Mouse (Mus musculus) gonadal fat pad, adult 2 months (tissue): Measurements from ENCODE around the gene Olfr288. TPM values are rescaled to one million over a fixed set of nuclear protein-coding genes. Genes with fewer than 3 reads are reported as not detected.

ENCODE experiments used
- polyA plus RNA-seq: library from polyadenylated mRNA; depleted of rRNA; stranded (reverse); fragments of >200 nt; gene quantifications from 2 replicates; pipeline ENCODE4 v1.2.3, GENCODE M21; 2012; rRNA removed

The Olfr288 gene
- polyA plus RNA-seq, 1 experiment: not detected

Other genes starting within 250 kb of the Olfr288 start
- 83.4 and 110 TPM in 2 replicates for gene Tmem106c, start 231.3 kb downstream of the Olfr288 start, polyA plus RNA-seq
- gene Col2a1, start 190.8 kb downstream of the Olfr288 start, polyA plus RNA-seq: 0.04 and 0.23 TPM in 2 replicates
- 24.0 and 24.4 TPM in 2 replicates for gene Pfkm, start 103.0 kb downstream of the Olfr288 start, polyA plus RNA-seq
- gene Senp1, start 101.8 kb downstream of the Olfr288 start, polyA plus RNA-seq: 10.8 and 13.5 TPM in 2 replicates
- gene Asb8, start 29.9 kb downstream of the Olfr288 start, polyA plus RNA-seq: 39.8 and 46.3 TPM in 2 replicates
- 1.1 and 1.5 TPM in 2 replicates for gene Ccdc184, start 28.4 kb downstream of the Olfr288 start, polyA plus RNA-seq
- not detected in 2 replicates for gene Gm44579, start 25.4 kb upstream of the Olfr288 start, polyA plus RNA-seq
- not detected in 2 replicates for gene Olfr287, start 25.5 kb upstream of the Olfr288 start, polyA plus RNA-seq
- not detected in 2 replicates for gene Olfr286, start 38.9 kb upstream of the Olfr288 start, polyA plus RNA-seq
- gene H1fnt, start 61.8 kb upstream of the Olfr288 start, polyA plus RNA-seq: 1.6 and 2.5 TPM in 2 replicates
- gene Zfp641, start 100.6 kb upstream of the Olfr288 start, polyA plus RNA-seq: 2.5 and 2.7 TPM in 2 replicates
- gene Olfr285, start 121.8 kb upstream of the Olfr288 start, polyA plus RNA-seq: not detected in 2 replicates
- not detected in 2 replicates for gene Olfr284, start 145.4 kb upstream of the Olfr288 start, polyA plus RNA-seq
- gene Olfr283, start 185.4 kb upstream of the Olfr288 start, polyA plus RNA-seq: not detected in 2 replicates
- gene Olfr282, start 235.7 kb upstream of the Olfr288 start, polyA plus RNA-seq: not detected in 2 replicates